Mouse (Mus musculus) CH12.LX (cell line): Measurements from ENCODE around the gene Dnm1.

Source experiments
- CTCF ChIP-seq, 2 experiments: IDR thresholded peaks in 1 of 2; conservative IDR thresholded peaks in 1 of 2; 2 replicates each; pipeline ENCODE4 v1.5.1; 2011 to 2012; ENCODE audit warnings: low read depth in 2 of 2, low read length in 2 of 2, improper control_type of control experiment in 1 of 2, inconsistent platforms in 1 of 2, mild to moderate bottlenecking in 1 of 2, moderate library complexity in 1 of 2
- EP300 ChIP-seq: IDR thresholded peaks from 2 replicates; pipeline ENCODE4 v1.6.1; 2011; ENCODE audit warnings: low read length, improper control_type of control experiment
- KAT2A ChIP-seq: IDR thresholded peaks from 2 replicates; pipeline ENCODE4 v1.6.1; 2012; ENCODE audit warnings: low read length, improper control_type of control experiment, inconsistent platforms; ENCODE audit not compliant: insufficient replicate concordance
- MAX ChIP-seq: IDR thresholded peaks from 2 replicates; pipeline ENCODE4 v1.6.1; 2011; ENCODE audit warnings: low read length, improper control_type of control experiment
- NELFE ChIP-seq: IDR thresholded peaks from 2 replicates; pipeline ENCODE4 v1.6.1; 2011; ENCODE audit warnings: low read depth, low read length, improper control_type of control experiment
- POLR2A ChIP-seq: IDR thresholded peaks from 2 replicates; pipeline ENCODE4 v1.6.1; 2011; ENCODE audit warnings: low read depth, mild to moderate bottlenecking, improper control_type of control experiment, low read length
- POLR2AphosphoS2 ChIP-seq: IDR thresholded peaks from 2 replicates; pipeline ENCODE4 v1.6.1; 2011; ENCODE audit warnings: low read depth, low read length, improper control_type of control experiment
- RAD21 ChIP-seq: IDR thresholded peaks from 2 replicates; pipeline ENCODE4 v1.6.1; 2011; ENCODE audit warnings: low read depth, mild to moderate bottlenecking, low read length, improper control_type of control experiment, moderate library complexity
- TBP ChIP-seq: conservative IDR thresholded peaks from 2 replicates; pipeline ENCODE4 v1.6.1; 2011; ENCODE audit warnings: low read depth, low read length, improper control_type of control experiment
- USF1 ChIP-seq: IDR thresholded peaks from 2 replicates; pipeline ENCODE4 v1.6.1; 2014; ENCODE audit warnings: low read depth, mild to moderate bottlenecking, inconsistent platforms, low read length, improper control_type of control experiment
- USF2 ChIP-seq: conservative IDR thresholded peaks from 2 replicates; pipeline ENCODE4 v1.6.1; 2011; ENCODE audit warnings: low read depth, low read length, improper control_type of control experiment
- ZC3H11A ChIP-seq: IDR thresholded peaks from 2 replicates; pipeline ENCODE4 v1.6.1; 2012; ENCODE audit warnings: low read depth, mild to moderate bottlenecking, inconsistent platforms, low read length, improper control_type of control experiment
- ZNF384 ChIP-seq: IDR thresholded peaks from 2 replicates; pipeline ENCODE4 v1.6.1; 2012; ENCODE audit warnings: low read depth, low read length, improper control_type of control experiment, inconsistent platforms

DNA sequence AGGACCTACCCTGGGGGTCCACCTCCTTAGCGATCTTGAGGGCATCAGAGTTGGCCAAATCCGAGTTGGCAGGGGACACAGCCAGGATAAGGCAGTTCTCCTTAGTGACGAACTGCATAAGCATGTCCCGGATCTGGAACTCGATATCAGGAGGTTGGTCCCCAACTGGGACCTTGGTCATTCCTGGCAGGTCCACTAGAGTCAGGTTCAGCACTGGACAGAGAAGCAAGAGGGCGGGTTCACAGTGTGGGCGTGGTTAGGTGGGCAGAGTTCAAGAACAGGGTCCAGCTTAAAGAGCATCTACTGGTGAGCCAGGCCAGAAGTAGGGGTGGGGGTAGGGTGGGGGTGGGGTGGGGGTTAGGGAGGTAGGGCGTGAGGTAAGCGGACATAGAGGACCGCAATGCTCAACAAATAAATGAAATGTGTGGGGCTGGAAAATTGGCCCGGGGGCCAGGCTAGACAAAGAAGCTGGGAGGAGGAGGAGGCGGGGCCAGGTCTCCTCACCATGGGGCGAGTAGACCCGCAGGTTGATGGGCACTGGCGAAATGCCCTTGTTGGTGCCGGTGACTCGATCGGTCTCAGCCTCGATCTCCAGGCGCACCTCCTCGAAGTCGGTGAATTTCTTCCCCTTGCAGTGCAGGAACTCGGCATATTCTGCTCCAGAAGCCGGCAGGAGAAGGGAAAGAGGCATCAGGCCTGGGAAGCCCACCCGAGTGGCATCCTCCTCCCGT is 13.1 kb downstream of the Dnm1 start:
- no peak for TF ChIP-seq CTCF (conservative IDR thresholded peaks at IDR 0.05 in 1 of 2, IDR thresholded peaks at IDR 0.05 in 1 of 2; ENCODE audit: low read depth in 2 of 2, low read length in 2 of 2)
- no peak for TF ChIP-seq TBP
- TF ChIP-seq NELFE: no peak
- no peak for TF ChIP-seq USF2
- TF ChIP-seq RAD21: no peak
- no peak for TF ChIP-seq USF1
- no peak for TF ChIP-seq EP300
- no peak for TF ChIP-seq POLR2A
- no peak for TF ChIP-seq ZNF384
- no peak for TF ChIP-seq ZC3H11A
- TF ChIP-seq MAX: no peak
- TF ChIP-seq KAT2A: no peak
- no peak for TF ChIP-seq POLR2AphosphoS2
